Mouse (Mus musculus) G1E (cell line): Measurements from ENCODE around the gene Zfp319. TPM values are rescaled to one million over a fixed set of nuclear protein-coding genes. Genes with fewer than 3 reads are reported as not detected.
A peak's percentile ranks its signal among the peaks of the same experiment; 100 is the strongest.

Source experiments
- ATAC-seq: 2 replicates; pipeline ENCODE4 v1.8.0; 2016; ENCODE audit warnings: mild to moderate bottlenecking; ENCODE audit not compliant: insufficient number of reproducible peaks, poor library complexity, low FRiP score, severe bottlenecking; ENCODE audit errors: extremely low read depth
- DNase-seq: peaks from one replicate; pipeline ENCODE4 v3.0.0; 2012; ENCODE audit warnings: low spot score
- H3K27me3 ChIP-seq: 2 replicates; pipeline ENCODE4 v1.6.1; 2012; ENCODE audit warnings: mild to moderate bottlenecking, low read length, inconsistent platforms; ENCODE audit not compliant: insufficient read depth
- H3K36me3 ChIP-seq: replicated peaks from 2 replicates; pipeline ENCODE3; 2012; ENCODE audit warnings: mild to moderate bottlenecking, inconsistent platforms
- H3K4me1 ChIP-seq: 2 replicates; pipeline ENCODE4 v1.6.1; 2012; ENCODE audit warnings: low read depth, low read length, inconsistent platforms, mixed read lengths; ENCODE audit not compliant: insufficient read depth
- H3K4me3 ChIP-seq: 2 replicates; pipeline ENCODE4 v1.5.1; 2012; ENCODE audit warnings: low read depth, mild to moderate bottlenecking, inconsistent platforms, low read length, moderate library complexity, mixed read lengths
- H3K9me3 ChIP-seq: replicated peaks from 2 replicates; pipeline ENCODE4 v1.6.1; 2012; ENCODE audit warnings: inconsistent platforms
- CTCF ChIP-seq: IDR thresholded peaks from 2 replicates; pipeline ENCODE4 v1.5.1; 2012; ENCODE audit warnings: low read depth, low read length, inconsistent platforms, mixed read lengths
- GATA1 ChIP-seq: IDR thresholded peaks from 2 replicates; pipeline ENCODE4 v1.6.1; 2012; ENCODE audit warnings: borderline replicate concordance, low read length, inconsistent platforms, mixed read lengths
- GATA2 ChIP-seq: IDR thresholded peaks from 2 replicates; pipeline ENCODE4 v1.6.1; 2012; ENCODE audit warnings: low read depth, low read length, inconsistent platforms, borderline replicate concordance
- POLR2AphosphoS5 ChIP-seq: IDR thresholded peaks from 2 replicates; pipeline ENCODE4 v1.6.1; 2012; ENCODE audit warnings: low read depth, low read length, inconsistent platforms; ENCODE audit not compliant: insufficient replicate concordance
- TAL1 ChIP-seq: conservative IDR thresholded peaks from 2 replicates; pipeline ENCODE4 v1.6.1; 2012; ENCODE audit warnings: low read depth, low read length, inconsistent platforms, mixed read lengths
- polyA plus RNA-seq: library from polyadenylated mRNA; stranded (reverse); fragments of >175 nt; gene quantifications from 2 replicates; pipeline ENCODE4 v1.2.3, GENCODE M21; 2012
- total RNA-seq, 2 experiments: library from RNA; stranded (forward) in 1 of 2; stranded (reverse) in 1 of 2; fragments of 200-1000 nt in 1 of 2; fragments of >200 nt in 1 of 2; fragmentation: Nextera tagmentation in 1 of 2; gene quantifications; 2 replicates each; pipeline ENCODE4 v1.2.3; 2014 to 2017

The Zfp319 gene
- total and polyA plus RNA-seq, 3 experiments, result 2.1 to 8.2 (median 7.5) TPM

- Histone ChIP-seq H3K4me3 (no peak overlapping the region), H3K4me1 (no peaks in the 10 kb centered on the region), H3K27me3 (peaks cover 22% of the 10 kb centered on the region), H3K36me3 (no peaks in the 10 kb centered on the region), H3K9me3 (no peaks in the 10 kb centered on the region)
- ATAC-seq, result no peak
- no peak for DNase-seq
- no peak for TF ChIP-seq TAL1
- no peak for TF ChIP-seq POLR2AphosphoS5
- TF ChIP-seq CTCF, result no peak
These were observed 17.0 kb downstream of the Zfp319 start for GRCm38 (mm10) chr8:95314707-95315106.

DNA sequence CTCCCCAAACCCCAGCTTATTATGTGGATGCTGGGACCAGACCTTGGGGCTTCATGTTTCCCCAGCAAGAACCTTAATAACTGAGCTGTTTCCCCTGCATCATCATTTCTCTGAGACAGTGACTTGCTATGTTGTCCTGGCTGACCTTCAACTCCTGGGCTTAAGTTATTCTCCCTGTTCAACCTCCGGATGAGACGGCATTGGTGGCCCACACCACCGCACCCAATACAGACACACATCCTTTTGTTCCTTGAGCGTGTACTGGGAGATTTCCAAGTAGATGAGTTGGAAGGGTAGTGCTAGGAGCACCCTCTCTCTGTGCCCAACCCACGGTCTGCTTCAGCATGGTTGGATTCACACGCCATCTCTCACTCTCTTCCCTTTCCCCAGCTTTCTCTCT is 17.9 kb downstream of the Zfp319 start:
- H3K27me3 ChIP-seq, result peaks cover 27% of the 10 kb centered on the region; the same call in 1 of the 2 replicates
- H3K4me3 ChIP-seq, result no peak overlapping the region
- no peaks in the 10 kb centered on the region for H3K9me3 ChIP-seq
- TF ChIP-seq TAL1 (no peak), GATA1 (no peak), GATA2 (no peak), CTCF (no peak), POLR2AphosphoS5 (no peak)
- no peak for DNase-seq
- H3K36me3 ChIP-seq, result no peaks in the 10 kb centered on the region
- no peaks in the 10 kb centered on the region for H3K4me1 ChIP-seq
- ATAC-seq, result no peak

GRCm38 (mm10) chr8:95312836-95313235 is 18.9 kb downstream of the Zfp319 start:
- no peak for ATAC-seq
- TF ChIP-seq CTCF, result no peak
- no peak for TF ChIP-seq GATA1
- TF ChIP-seq GATA2, result no peak
- no peak for TF ChIP-seq TAL1
- no peak for TF ChIP-seq POLR2AphosphoS5

DNA sequence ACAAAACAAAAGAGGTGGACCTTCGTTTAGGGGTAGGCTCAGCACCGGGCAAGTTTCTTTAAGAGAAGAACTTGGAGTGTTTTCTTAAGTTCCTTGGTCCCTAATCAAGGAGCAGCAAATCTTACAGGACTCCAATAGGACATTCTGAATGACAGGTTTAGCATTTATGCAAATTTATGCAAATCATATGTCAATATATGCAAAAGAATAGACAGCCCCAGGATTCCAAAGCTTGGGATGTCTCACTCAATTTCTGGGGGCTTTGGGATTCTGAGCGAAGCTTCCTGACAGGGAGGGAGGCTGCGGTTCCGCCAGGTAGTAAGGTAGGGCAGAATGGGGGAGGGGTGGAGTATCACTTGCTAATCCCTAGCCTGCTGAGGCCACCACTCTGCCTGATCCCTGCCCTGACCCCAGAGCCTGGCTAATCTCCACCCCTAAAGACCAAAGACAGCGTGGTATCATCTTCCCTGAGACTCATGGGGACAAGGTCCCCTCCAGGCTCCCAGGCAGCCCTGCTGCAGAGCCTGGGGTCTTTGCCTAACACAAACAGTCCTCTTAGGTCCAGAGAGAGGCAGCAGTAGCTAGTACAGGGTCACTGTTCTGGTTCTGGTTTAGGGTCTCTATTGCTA is 21.3 kb downstream of the Zfp319 start, which contains the start of gene Tepp:
Gene Tepp (plus strand): TSS at position 225 of the 629 bp plus-strand sequence.
- Histone ChIP-seq H3K4me3 (no peak within 1 kb of the TSS), H3K27me3 (peaks cover 26% of the 10 kb centered on the region; the same call in 1 of the 2 replicates), H3K36me3 (no peaks in the 10 kb centered on the region), H3K9me3 (no peaks in the 10 kb centered on the region), H3K4me1 (no peaks in the 10 kb centered on the region)
- DNase-seq, result no peak
- no peak for TF ChIP-seq TAL1
- TF ChIP-seq POLR2AphosphoS5, result no peak
- TF ChIP-seq GATA1, result no peak
- no peak for TF ChIP-seq GATA2
- no peak for TF ChIP-seq CTCF
- ATAC-seq, result no peak

More at GRCm38 (mm10) chr8:95312836-95313235, 18.9 kb downstream of the Zfp319 start:
- Histone ChIP-seq H3K4me1 (no peaks in the 10 kb centered on the region), H3K27me3 (peaks cover 21% of the 10 kb centered on the region; the same call in 1 of the 2 replicates), H3K9me3 (no peaks in the 10 kb centered on the region), H3K36me3 (no peaks in the 10 kb centered on the region), H3K4me3 (no peak overlapping the region)
- DNase-seq, result no peak

- no peak within 1 kb of the TSS for H3K4me3 ChIP-seq
- H3K27me3 ChIP-seq, result peaks cover 29% of the 10 kb centered on the region; the same call in 1 of the 2 replicates
- H3K4me1 ChIP-seq, result no peaks in the 10 kb centered on the region
- TF ChIP-seq CTCF (no peak), GATA2 (no peak), TAL1 (no peak), POLR2AphosphoS5 (no peak), GATA1 (no peak)
- H3K9me3 ChIP-seq, result no peaks in the 10 kb centered on the region
- DNase-seq (no peak), ATAC-seq (no peak)
- no peaks in the 10 kb centered on the region for H3K36me3 ChIP-seq
These were observed 25.3 kb downstream of the Zfp319 start, which contains the start of gene Cngb1 for GRCm38 (mm10) chr8:95306431-95306830. Gene Cngb1, minus strand, starts transcription at chr8:95306585.

DNA sequence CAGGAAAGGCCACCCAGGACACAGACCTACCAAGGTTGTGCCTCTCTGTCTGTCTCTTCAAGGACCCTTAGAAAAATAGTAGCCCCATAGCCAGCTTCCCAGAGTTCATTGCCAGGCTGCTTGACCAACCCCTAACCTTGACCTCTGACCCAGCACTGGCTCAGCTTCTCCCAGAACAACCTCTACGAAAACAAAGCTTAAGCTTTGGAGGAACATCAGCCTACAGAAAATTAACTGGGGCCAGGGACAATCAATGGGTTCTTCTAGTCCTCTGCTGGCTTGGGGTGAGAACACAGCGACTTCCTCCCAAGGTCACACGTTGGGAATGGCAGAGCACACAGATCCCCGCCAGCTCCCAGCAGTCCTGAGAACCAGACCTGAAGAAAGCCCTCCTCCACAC is 26.2 kb downstream of the Zfp319 start:
- Histone ChIP-seq H3K27me3 (peaks cover 24% of the 10 kb centered on the region; the same call in 1 of the 2 replicates), H3K9me3 (no peaks in the 10 kb centered on the region), H3K36me3 (no peaks in the 10 kb centered on the region), H3K4me3 (no peak overlapping the region), H3K4me1 (no peaks in the 10 kb centered on the region)
- no peak for ATAC-seq
- DNase-seq, result no peak
- TF ChIP-seq POLR2AphosphoS5 (no peak), GATA2 (no peak), GATA1 (no peak), TAL1 (no peak), CTCF (no peak)

- peaks cover 17% of the 10 kb centered on the region; the same call in 1 of the 2 replicates for H3K27me3 ChIP-seq
- no peak for ATAC-seq
These were observed 29.3 kb downstream of the Zfp319 start for GRCm38 (mm10) chr8:95302410-95302809.

More at GRCm38 (mm10) chr8:95302410-95302809, 29.3 kb downstream of the Zfp319 start:
- Histone ChIP-seq H3K9me3 (no peaks in the 10 kb centered on the region), H3K36me3 (no peaks in the 10 kb centered on the region), H3K4me3 (no peak overlapping the region), H3K4me1 (no peaks in the 10 kb centered on the region)
- no peak for DNase-seq
- TF ChIP-seq GATA2 (no peak), CTCF (peak; percentile 21; the same call in 1 of the 2 replicates)
